22 mouse cellular contexts compared by ENCODE assay signal in genomic region chr12:26329031-26329675, GRCm38 (mm10).
DNase-seq lines count a peak whose midpoint lies in the region; ATAC-seq and TF ChIP-seq lines count a peak whose summit lies in the region.
"Had no signal": no experiment of that assay in that cellular context is flagged by ENCODE, and none has a peak within 500 bp of the region (broad histone marks: within the 10 kb centered on the region; RNA-seq: fewer than 3 reads in every experiment).

No protein-coding gene starts in this region.

- no peak for TF ChIP-seq CTCF in hindbrain, postnatal 0 days (IDR thresholded peaks at IDR 0.05; ENCODE audit: low read depth)
- TF ChIP-seq CTCF in brain, embryonic 14.5 days (IDR thresholded peaks at IDR 0.05; ENCODE audit: borderline replicate concordance, extremely low read depth, insufficient read depth, insufficient read length): no peak

- no peak overlapping the region for H3K27ac ChIP-seq in hindbrain, postnatal 0 days
- H3K27ac ChIP-seq in hindbrain, embryonic 11.5 days (ENCODE audit: low read depth, low read length): no peak overlapping the region
- H3K27ac ChIP-seq in midbrain, embryonic 16.5 days (ENCODE audit: low read length): peak overlapping the region; percentile 47; the same call in 1 of the 2 replicates
- H3K27ac ChIP-seq: hindbrain, embryonic 10.5 days; kidney, postnatal 0 days; limb, embryonic 12.5 days; liver, embryonic 13.5 days; midbrain, embryonic 12.5 days; neural tube, embryonic 12.5 days had no signal

- H3K9me3 ChIP-seq in hindbrain, postnatal 0 days (ENCODE audit: low read length): no peaks in the 10 kb centered on the region
- no peaks in the 10 kb centered on the region for H3K9me3 ChIP-seq in hindbrain, embryonic 11.5 days (ENCODE audit: control insufficient read depth, low read length)
- no peaks in the 10 kb centered on the region for H3K9me3 ChIP-seq in midbrain, embryonic 16.5 days (replicated peaks; ENCODE audit: control insufficient read depth, low read length, poor library complexity, severe bottlenecking)
- H3K9me3 ChIP-seq: hindbrain, embryonic 10.5 days; limb, embryonic 12.5 days; liver, embryonic 13.5 days; midbrain, embryonic 12.5 days; neural tube, embryonic 12.5 days had no signal

- no peak overlapping the region for H3K4me3 ChIP-seq in hindbrain, postnatal 0 days (ENCODE audit: low read length)
- no peak overlapping the region for H3K4me3 ChIP-seq in hindbrain, embryonic 11.5 days (ENCODE audit: low read depth, low read length)
- H3K4me3 ChIP-seq in midbrain, embryonic 16.5 days (ENCODE audit: low read depth, low read length): no peak overlapping the region
- H3K4me3 ChIP-seq: heart, adult 2 months; hindbrain, embryonic 10.5 days; limb, embryonic 12.5 days; liver, embryonic 13.5 days; midbrain, embryonic 12.5 days; neural tube, embryonic 12.5 days had no signal

- no peak for TF ChIP-seq POLR2A in brain, embryonic 14.5 days (IDR thresholded peaks at IDR 0.05; ENCODE audit: borderline replicate concordance, extremely low read depth, insufficient read depth, insufficient read length, poor library complexity, severe bottlenecking)

- no peak overlapping the region for H3K9ac ChIP-seq in hindbrain, postnatal 0 days (replicated peaks; ENCODE audit: low read length)
- no peak overlapping the region for H3K9ac ChIP-seq in hindbrain, embryonic 11.5 days (ENCODE audit: low read depth, low read length)
- H3K9ac ChIP-seq in midbrain, embryonic 16.5 days (ENCODE audit: low read depth, low read length): no peak overlapping the region
- H3K9ac ChIP-seq: forebrain, postnatal 0 days; limb, embryonic 12.5 days; liver, embryonic 13.5 days; midbrain, embryonic 12.5 days; neural tube, embryonic 12.5 days had no signal

- no peaks in the 10 kb centered on the region for H3K4me1 ChIP-seq in hindbrain, postnatal 0 days (ENCODE audit: insufficient read depth, low read length)
- no peaks in the 10 kb centered on the region for H3K4me1 ChIP-seq in hindbrain, embryonic 11.5 days (replicated peaks; ENCODE audit: control insufficient read depth, insufficient read depth, low read length)
- H3K4me1 ChIP-seq in midbrain, embryonic 16.5 days (ENCODE audit: control insufficient read depth, insufficient read depth, low read length): peaks cover 2% of the 10 kb centered on the region
- H3K4me1 ChIP-seq: hindbrain, embryonic 10.5 days; liver, embryonic 13.5 days; neural tube, embryonic 12.5 days had no signal

- no peak overlapping the region for H3K4me2 ChIP-seq in hindbrain, postnatal 0 days (ENCODE audit: low read depth, low read length)
- H3K4me2 ChIP-seq in hindbrain, embryonic 11.5 days (replicated peaks; ENCODE audit: low read depth, low read length): no peak overlapping the region
- no peak overlapping the region for H3K4me2 ChIP-seq in midbrain, embryonic 16.5 days (ENCODE audit: low read length)
- H3K4me2 ChIP-seq: limb, embryonic 12.5 days; liver, embryonic 13.5 days; midbrain, embryonic 12.5 days; neural tube, embryonic 12.5 days had no signal

- no peak for ATAC-seq in hindbrain, postnatal 0 days
- no peak for ATAC-seq in hindbrain, embryonic 11.5 days (ENCODE audit: low FRiP score)
- no peak for ATAC-seq in midbrain, embryonic 16.5 days
- no peak for ATAC-seq in megakaryocyte, adult 5-6 weeks (ENCODE audit: poor library complexity, severe bottlenecking)
- ATAC-seq: CD4-positive, CD25-positive, alpha-beta regulatory T cell, adult 4 months; forebrain, postnatal 0 days had no signal

- 71% methylated on average over 6 of the region's 6 CpGs for WGBS in hindbrain, postnatal 0 days
- 83% methylated on average over 6 of the region's 6 CpGs for WGBS in hindbrain, embryonic 11.5 days
- 68% methylated on average over 6 of the region's 6 CpGs for WGBS in midbrain, embryonic 16.5 days

- no peaks in the 10 kb centered on the region for H3K27me3 ChIP-seq in hindbrain, postnatal 0 days (ENCODE audit: insufficient read depth, low read length)
- no peaks in the 10 kb centered on the region for H3K27me3 ChIP-seq in hindbrain, embryonic 11.5 days (ENCODE audit: control insufficient read depth, insufficient read depth, low read length)
- H3K27me3 ChIP-seq in midbrain, embryonic 16.5 days (ENCODE audit: control insufficient read depth, insufficient read depth, low read depth, low read length): no peaks in the 10 kb centered on the region
- H3K27me3 ChIP-seq: limb, embryonic 12.5 days; liver, embryonic 13.5 days; midbrain, embryonic 12.5 days; neural tube, embryonic 12.5 days had no signal

- no peaks in the 10 kb centered on the region; the same call in 1 of the 2 replicates for H3K36me3 ChIP-seq in hindbrain, postnatal 0 days (ENCODE audit: insufficient read depth, low read length)
- H3K36me3 ChIP-seq in hindbrain, embryonic 11.5 days (ENCODE audit: control insufficient read depth, insufficient read depth, low read length): peaks cover 3% of the 10 kb centered on the region; the same call in 1 of the 2 replicates
- H3K36me3 ChIP-seq in midbrain, embryonic 16.5 days (ENCODE audit: control insufficient read depth, insufficient read depth, low read length): peaks cover 5% of the 10 kb centered on the region
- H3K36me3 ChIP-seq: G1E; liver, embryonic 13.5 days had no signal

- DNase-seq in hindbrain, postnatal 0 days (ENCODE audit: low spot score): peak; percentile 52
- no peak for DNase-seq in hindbrain, embryonic 11.5 days (ENCODE audit: low spot score)
- peak; percentile 16 for DNase-seq in Muller cell, postnatal 12 days (ENCODE audit: inconsistent ontology term)
- DNase-seq in brain, embryonic 14.5 days (ENCODE audit: low read depth): peak; percentile 44
- DNase-seq in right cerebral cortex, postnatal 10 days (ENCODE audit: low spot score in 2 of 2): no peak
- DNase-seq in heart, adult 9 months (ENCODE audit: low spot score in 2 of 2): no peak
- DNase-seq: cerebellum, postnatal 14 days; embryo, embryonic 11 days; forebrain, postnatal 0 days; gastrocnemius, postnatal 14 days; heart, adult 2 months; kidney, adult 11 months; liver, embryonic 13.5 days had no signal

Comparison
In these comparisons a context has a peak if more than half of its experiments do, and no peak if none do; other contexts are left out.
1. DNase-seq: peak in hindbrain, postnatal 0 days (single experiment), Muller cell, postnatal 12 days (single experiment) and brain, embryonic 14.5 days (single experiment); none in hindbrain, embryonic 11.5 days (single experiment), right cerebral cortex, postnatal 10 days (0 of 2) and heart, adult 9 months (0 of 2).